Mouse (Mus musculus) stomach, embryonic 15.5 days (tissue): ENCODE measurements at regions not wholly inside any gene's neighbourhood (a gene's known extent, or its start where the extent isn't known, plus 50 kb on each side); places are given as distances from the start of the nearest gene placed in this dataset.
"Not testable (repeated sequence)": the region's sequence is repeated elsewhere in the genome, so short reads cannot be mapped to it uniquely, and the experiment has no call there.

Experiments
- ATAC-seq: fragments of 200-750 bp; cut with Nextera tagmentation; 2 replicates; pipeline ENCODE4 v1.8.0; 2017; ENCODE audit warnings: low read depth, moderate number of reproducible peaks, moderate TSS enrichment; ENCODE audit not compliant: insufficient read depth, low FRiP score
- H3K27ac ChIP-seq: fragments of 300-500 bp; sonication (generic); 2 replicates; pipeline ENCODE4 v1.5.1; 2015; ENCODE audit warnings: mild to moderate bottlenecking, inconsistent platforms
- H3K27me3 ChIP-seq: fragments of 300-500 bp; sonication (generic); replicated peaks from 2 replicates; pipeline ENCODE4 v1.6.1; 2015; ENCODE audit warnings: inconsistent platforms
- H3K36me3 ChIP-seq: fragments of 300-500 bp; sonication (generic); 2 replicates; pipeline ENCODE4 v1.6.1; 2015; ENCODE audit warnings: inconsistent platforms
- H3K4me1 ChIP-seq: fragments of 300-500 bp; sonication (generic); 2 replicates; pipeline ENCODE4 v1.6.1; 2015; ENCODE audit warnings: inconsistent platforms
- H3K4me2 ChIP-seq: fragments of 300-500 bp; sonication (generic); 2 replicates; pipeline ENCODE4 v1.6.1; 2015; ENCODE audit warnings: mild to moderate bottlenecking, inconsistent platforms
- H3K4me3 ChIP-seq: fragments of 300-500 bp; sonication (generic); replicated peaks from 2 replicates; pipeline ENCODE4 v1.5.1; 2015; ENCODE audit warnings: inconsistent platforms
- H3K9ac ChIP-seq: fragments of 300-500 bp; sonication (generic); 2 replicates; pipeline ENCODE4 v1.6.1; 2015; ENCODE audit warnings: inconsistent platforms
- H3K9me3 ChIP-seq: fragments of 300-500 bp; sonication (generic); 2 replicates; pipeline ENCODE4 v1.6.1; 2016; ENCODE audit warnings: inconsistent platforms
- WGBS: fragments of 180-500 bp; shearing (Covaris S2); methylation state at CpG from one replicate; pipeline ENCODE4 v1.1.7; 2015; 5-methylcytosine and 5-hydroxymethylcytosine counted together

GRCm38 (mm10) chr16:30717577-30717976, 118.1 kb downstream of the Fam43a start:
- H3K27ac ChIP-seq, H3K4me3 ChIP-seq, H3K36me3 ChIP-seq, H3K4me2 ChIP-seq, ATAC-seq, H3K9ac ChIP-seq, H3K4me1 ChIP-seq, H3K9me3 ChIP-seq, H3K27me3 ChIP-seq: not testable (repeated sequence)

- H3K4me3 ChIP-seq: no peak overlapping the region
- H3K4me2 ChIP-seq: no peak overlapping the region
- H3K9ac ChIP-seq: no peak overlapping the region
- 27% methylated on average over 6 of the region's 6 CpGs for WGBS
- H3K27me3 ChIP-seq: no peaks in the 10 kb centered on the region
- ATAC-seq: peak; percentile 47; the same call in 1 of the 2 replicates
- H3K9me3 ChIP-seq: no peaks in the 10 kb centered on the region
- no peak overlapping the region for H3K27ac ChIP-seq
- no peaks in the 10 kb centered on the region for H3K36me3 ChIP-seq
- no peaks in the 10 kb centered on the region for H3K4me1 ChIP-seq
Measured at GRCm38 (mm10) chr16:30720791-30721190, 121.3 kb downstream of the Fam43a start.

GRCm38 (mm10) chr16:30721223-30721622, 121.7 kb downstream of the Fam43a start:
- no peaks in the 10 kb centered on the region for H3K27me3 ChIP-seq
- no peaks in the 10 kb centered on the region for H3K36me3 ChIP-seq
- no peak overlapping the region for H3K4me2 ChIP-seq
- H3K9ac ChIP-seq: no peak overlapping the region
- H3K9me3 ChIP-seq: no peaks in the 10 kb centered on the region
- no peaks in the 10 kb centered on the region for H3K4me1 ChIP-seq
- H3K27ac ChIP-seq: no peak overlapping the region
- no peak for ATAC-seq
- no peak overlapping the region for H3K4me3 ChIP-seq

GRCm38 (mm10) chr16:30722372-30722771, 122.8 kb downstream of the Fam43a start:
- WGBS: 72% methylated on average over 3 of the region's 3 CpGs
- no peaks in the 10 kb centered on the region for H3K9me3 ChIP-seq
- ATAC-seq: no peak

GRCm38 (mm10) chr16:30724591-30724990, 125.1 kb downstream of the Fam43a start:
- H3K4me2 ChIP-seq: no peak overlapping the region
- no peaks in the 10 kb centered on the region for H3K36me3 ChIP-seq
- no peak overlapping the region for H3K4me3 ChIP-seq
- no peak overlapping the region for H3K27ac ChIP-seq
- no peaks in the 10 kb centered on the region for H3K27me3 ChIP-seq
- H3K9me3 ChIP-seq: no peaks in the 10 kb centered on the region
- H3K4me1 ChIP-seq: no peaks in the 10 kb centered on the region
- no peak overlapping the region for H3K9ac ChIP-seq
- 96% methylated on average over 1 of the region's 1 CpGs for WGBS
- no peak for ATAC-seq

More at GRCm38 (mm10) chr16:30722372-30722771, 122.8 kb downstream of the Fam43a start:
- Histone ChIP-seq H3K36me3 (no peaks in the 10 kb centered on the region), H3K27me3 (no peaks in the 10 kb centered on the region), H3K4me1 (no peaks in the 10 kb centered on the region), H3K4me3 (no peak overlapping the region), H3K27ac (no peak overlapping the region), H3K4me2 (no peak overlapping the region), H3K9ac (no peak overlapping the region)

GRCm38 (mm10) chr16:30732770-30733415, 133.4 kb downstream of the Fam43a start:
- ATAC-seq: no peak
- Histone ChIP-seq H3K4me2 (no peak overlapping the region), H3K4me3 (no peak overlapping the region), H3K9ac (no peak overlapping the region), H3K27ac (no peak overlapping the region), H3K36me3 (no peaks in the 10 kb centered on the region), H3K27me3 (no peaks in the 10 kb centered on the region), H3K4me1 (0 out of 2 replicates have a peak, but pooled peaks cover 9% of the 10 kb centered on the region), H3K9me3 (no peaks in the 10 kb centered on the region)
- WGBS: 50% methylated on average over 9 of the region's 9 CpGs

- no peak for ATAC-seq
- Histone ChIP-seq H3K4me3 (no peak overlapping the region), H3K27ac (no peak overlapping the region), H3K9me3 (no peaks in the 10 kb centered on the region), H3K9ac (no peak overlapping the region), H3K36me3 (no peaks in the 10 kb centered on the region), H3K4me2 (no peak overlapping the region), H3K27me3 (no peaks in the 10 kb centered on the region), H3K4me1 (0 out of 2 replicates have a peak, but pooled peaks cover 9% of the 10 kb centered on the region)
- WGBS: 60% methylated on average over 11 of the region's 11 CpGs
Measured at GRCm38 (mm10) chr16:30733478-30733877, 134.0 kb downstream of the Fam43a start.

GRCm38 (mm10) chr16:30735360-30735759, 135.8 kb downstream of the Fam43a start:
- 52% methylated on average over 3 of the region's 3 CpGs for WGBS

GRCm38 (mm10) chr16:30735969-30736368, 136.4 kb downstream of the Fam43a start:
- H3K27me3 ChIP-seq: no peaks in the 10 kb centered on the region
- 0 out of 2 replicates have a peak overlapping the region, but pooled peaks have one; percentile 3 for H3K27ac ChIP-seq
- 33% methylated on average over 7 of the region's 7 CpGs for WGBS
- H3K9ac ChIP-seq: no peak overlapping the region
- ATAC-seq: 0 out of 2 replicates have a peak, but pooled peaks have one; percentile 34
- no peak overlapping the region for H3K4me2 ChIP-seq
- H3K9me3 ChIP-seq: no peaks in the 10 kb centered on the region
- H3K4me3 ChIP-seq: no peak overlapping the region
- H3K4me1 ChIP-seq: 0 out of 2 replicates have a peak, but pooled peaks cover 9% of the 10 kb centered on the region
- H3K36me3 ChIP-seq: no peaks in the 10 kb centered on the region

More at GRCm38 (mm10) chr16:30735360-30735759, 135.8 kb downstream of the Fam43a start:
- Histone ChIP-seq H3K4me2 (no peak overlapping the region), H3K9ac (no peak overlapping the region), H3K36me3 (no peaks in the 10 kb centered on the region), H3K27me3 (no peaks in the 10 kb centered on the region), H3K4me3 (no peak overlapping the region), H3K4me1 (0 out of 2 replicates have a peak, but pooled peaks cover 9% of the 10 kb centered on the region), H3K27ac (no peak overlapping the region), H3K9me3 (no peaks in the 10 kb centered on the region)
- ATAC-seq: no peak

GRCm38 (mm10) chr16:30736662-30737326, 137.3 kb downstream of the Fam43a start:
- Histone ChIP-seq H3K36me3 (no peaks in the 10 kb centered on the region), H3K4me1 (0 out of 2 replicates have a peak, but pooled peaks cover 9% of the 10 kb centered on the region), H3K4me3 (no peak overlapping the region), H3K27ac (peak overlapping the region; percentile 36), H3K4me2 (no peak overlapping the region), H3K9me3 (no peaks in the 10 kb centered on the region), H3K27me3 (no peaks in the 10 kb centered on the region), H3K9ac (no peak overlapping the region)
- WGBS: 52% methylated on average over 17 of the region's 17 CpGs
- no peak for ATAC-seq

GRCm38 (mm10) chr16:30737524-30737923, 138.0 kb downstream of the Fam43a start:
- no peak overlapping the region for H3K4me3 ChIP-seq
- no peaks in the 10 kb centered on the region for H3K27me3 ChIP-seq
- H3K9ac ChIP-seq: no peak overlapping the region
- H3K27ac ChIP-seq: no peak overlapping the region
- 76% methylated on average over 8 of the region's 8 CpGs for WGBS
- no peaks in the 10 kb centered on the region for H3K36me3 ChIP-seq
- H3K4me2 ChIP-seq: no peak overlapping the region
- peak; percentile 38; the same call in 1 of the 2 replicates for ATAC-seq
- H3K4me1 ChIP-seq: 0 out of 2 replicates have a peak, but pooled peaks cover 9% of the 10 kb centered on the region
- no peaks in the 10 kb centered on the region for H3K9me3 ChIP-seq

GRCm38 (mm10) chr16:30739651-30740050, 140.1 kb downstream of the Fam43a start:
- ATAC-seq: no peak
- H3K27ac ChIP-seq: no peak overlapping the region
- H3K4me2 ChIP-seq: no peak overlapping the region
- no peak overlapping the region for H3K4me3 ChIP-seq
- WGBS: 78% methylated on average over 7 of the region's 7 CpGs
- H3K4me1 ChIP-seq: 0 out of 2 replicates have a peak, but pooled peaks cover 10% of the 10 kb centered on the region
- no peaks in the 10 kb centered on the region for H3K36me3 ChIP-seq
- H3K27me3 ChIP-seq: no peaks in the 10 kb centered on the region
- H3K9me3 ChIP-seq: no peaks in the 10 kb centered on the region
- H3K9ac ChIP-seq: no peak overlapping the region
